Comparison of ENCODE assay signal across 9 mouse cellular contexts in the genomic region with DNA sequence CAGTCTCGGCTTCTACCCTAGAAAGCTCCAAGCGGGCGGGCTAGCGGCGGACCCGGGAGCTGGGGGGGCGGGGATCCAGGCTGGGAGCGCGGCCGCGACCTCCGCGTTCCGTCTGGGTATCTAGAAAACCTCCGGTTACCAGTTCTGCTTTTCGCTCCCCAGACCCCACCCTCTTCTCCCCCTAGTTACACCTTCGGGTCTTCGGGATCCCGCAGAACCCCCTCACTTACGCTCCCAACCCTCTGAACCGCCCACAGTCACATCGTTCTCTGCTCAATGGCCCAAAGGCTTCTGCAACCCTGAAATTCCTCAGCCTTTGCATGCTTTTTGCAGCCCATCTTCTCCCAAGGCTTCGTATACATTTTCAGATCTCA. TPM values are rescaled to one million over a fixed set of nuclear protein-coding genes. Genes with fewer than 3 reads are reported as not detected.
A peak's percentile ranks its signal among the peaks of the same experiment; 100 is the strongest.
DNase-seq lines count a peak whose midpoint lies in the region; ATAC-seq and TF ChIP-seq lines count a peak whose summit lies in the region.
"Had no signal": no experiment of that assay in that cellular context is flagged by ENCODE, and none has a peak within 500 bp of the region (broad histone marks: within the 10 kb centered on the region; RNA-seq: fewer than 3 reads in every experiment).

No protein-coding gene starts in this region.

- H3K27ac ChIP-seq in heart, embryonic 12.5 days (ENCODE audit: poor library complexity, severe bottlenecking): no peak overlapping the region
- no peak overlapping the region for H3K27ac ChIP-seq in CH12.LX (ENCODE audit: insufficient read depth, low read depth)
- peak overlapping the region; percentile 40; the same call in 1 of the 2 replicates for H3K27ac ChIP-seq in forebrain, embryonic 13.5 days
- no peak overlapping the region for H3K27ac ChIP-seq in liver, embryonic 16.5 days (ENCODE audit: low read length)

- no peak for DNase-seq in heart, postnatal 10 days
- no peak for DNase-seq in CH12.LX (ENCODE audit: extremely low read depth)
- DNase-seq in retina, embryonic 14.5 days (ENCODE audit: low spot score): no peak
- no peak for DNase-seq in left cerebral cortex, postnatal 10 days (ENCODE audit: extremely low spot score in 1 of 2, low spot score in 2 of 2)
- no peak for DNase-seq in left cerebral cortex, postnatal 4 days

- intact Hi-C loops in heart, postnatal 10 days (cut with DNase I): no loop called here
- intact Hi-C loops in left cerebral cortex, postnatal 10 days (cut with DNase I): no loop called here
- intact Hi-C loops in left cerebral cortex, postnatal 4 days (cut with DNase I): no loop called here

- no peak for ATAC-seq in heart, embryonic 12.5 days (ENCODE audit: insufficient number of reproducible peaks, low FRiP score)
- no peak; the same call in 1 of the 2 replicates for ATAC-seq in forebrain, embryonic 13.5 days
- no peak for ATAC-seq in liver, embryonic 16.5 days (ENCODE audit: low read depth)

- dilution Hi-C loops in CH12.LX (cut with MboI; ENCODE audit: extremely low pct_ligation_motif_present, extremely low pct_unique_long_range_greater_than_20kb, low sequenced_read_pairs): no loop called here

- TF ChIP-seq RAD21 in CH12.LX (IDR thresholded peaks at IDR 0.05; ENCODE audit: low read depth, low read length): no peak

- TF ChIP-seq EP300 in CH12.LX (IDR thresholded peaks at IDR 0.05; ENCODE audit: low read length): no peak

- in situ Hi-C loops in CH12.LX (cut with MboI; ENCODE audit: low pct_ligation_motif_present, low pct_unique_long_range_greater_than_20kb, low sequenced_read_pairs): no loop called here

- peak overlapping the region; percentile 78 for H3K9ac ChIP-seq in heart, embryonic 12.5 days
- H3K9ac ChIP-seq in CH12.LX (ENCODE audit: insufficient read depth, low read depth): peak overlapping the region; percentile 98
- peak overlapping the region; percentile 85 for H3K9ac ChIP-seq in forebrain, embryonic 13.5 days
- H3K9ac ChIP-seq in liver, embryonic 16.5 days (ENCODE audit: low read depth, low read length): peak overlapping the region; percentile 65

- peaks cover 15% of the 10 kb centered on the region for H3K36me3 ChIP-seq in heart, embryonic 12.5 days
- H3K36me3 ChIP-seq in CH12.LX (replicated peaks in 1 of 2; ENCODE audit: control insufficient read depth in 1 of 2, insufficient read depth in 1 of 2, low read length in 1 of 2): peaks cover 0 to 4% of the 10 kb centered on the region in 2 experiments
- H3K36me3 ChIP-seq in forebrain, embryonic 13.5 days (ENCODE audit: poor library complexity, severe bottlenecking): peaks cover 14% of the 10 kb centered on the region; the same call in 1 of the 2 replicates
- H3K36me3 ChIP-seq in liver, embryonic 16.5 days (ENCODE audit: control insufficient read depth, insufficient read depth): no peaks in the 10 kb centered on the region

- peaks cover 30% of the 10 kb centered on the region; the same call in 1 of the 2 replicates for H3K27me3 ChIP-seq in heart, embryonic 12.5 days (replicated peaks)
- H3K27me3 ChIP-seq in CH12.LX (replicated peaks): peaks cover 71% of the 10 kb centered on the region
- peaks cover 14% of the 10 kb centered on the region for H3K27me3 ChIP-seq in forebrain, embryonic 13.5 days
- peaks cover 17% of the 10 kb centered on the region for H3K27me3 ChIP-seq in liver, embryonic 16.5 days (ENCODE audit: control insufficient read depth, insufficient read depth, low read depth, low read length)

- H3K4me1 ChIP-seq in heart, embryonic 12.5 days (replicated peaks): peaks cover 13% of the 10 kb centered on the region
- H3K4me1 ChIP-seq in CH12.LX (ENCODE audit: control insufficient read depth in 1 of 2, insufficient read depth in 2 of 2): peaks cover 0 to 12% of the 10 kb centered on the region in 2 experiments; a peak in 2 of 4 replicates
- H3K4me1 ChIP-seq in forebrain, embryonic 13.5 days: peaks cover 13% of the 10 kb centered on the region
- H3K4me1 ChIP-seq in liver, embryonic 16.5 days (ENCODE audit: control insufficient read depth, low read depth, low read length): peaks cover 19% of the 10 kb centered on the region

- no peak for TF ChIP-seq POLR2A in CH12.LX (IDR thresholded peaks at IDR 0.05; ENCODE audit: low read depth, low read length)

- H3K4me3 ChIP-seq in heart, embryonic 12.5 days: peak overlapping the region; percentile 73
- H3K4me3 ChIP-seq in CH12.LX (replicated peaks in 1 of 3; ENCODE audit: low read depth in 2 of 3, low read length in 2 of 3, poor library complexity in 1 of 3): peak overlapping the region; percentile 34 to 74 (median 61)
- peak overlapping the region; percentile 76 for H3K4me3 ChIP-seq in forebrain, embryonic 13.5 days
- peak overlapping the region; percentile 70 for H3K4me3 ChIP-seq in liver, embryonic 16.5 days (ENCODE audit: low read depth, low read length)

- no peak for TF ChIP-seq CTCF in CH12.LX (conservative IDR thresholded peaks at IDR 0.05 in 1 of 2, IDR thresholded peaks at IDR 0.05 in 1 of 2; ENCODE audit: low read depth in 2 of 2, low read length in 2 of 2)

- H3K9me3 ChIP-seq in heart, embryonic 12.5 days (replicated peaks): no peaks in the 10 kb centered on the region
- H3K9me3 ChIP-seq in CH12.LX (replicated peaks; ENCODE audit: low read length): no peaks in the 10 kb centered on the region
- no peaks in the 10 kb centered on the region for H3K9me3 ChIP-seq in forebrain, embryonic 13.5 days (replicated peaks)
- H3K9me3 ChIP-seq in liver, embryonic 16.5 days (replicated peaks; ENCODE audit: control insufficient read depth, low read length): no peaks in the 10 kb centered on the region

- under 1% methylated on average over 22 of the region's 23 CpGs for WGBS in heart, embryonic 12.5 days
- under 1% methylated on average over 13 of the region's 23 CpGs for WGBS in forebrain, embryonic 13.5 days
- WGBS in liver, embryonic 16.5 days (ENCODE audit: insufficient replicate concordance): under 1% methylated on average over 22 of the region's 23 CpGs

- peak overlapping the region; percentile 87 for H3K4me2 ChIP-seq in heart, embryonic 12.5 days
- H3K4me2 ChIP-seq in CH12.LX (ENCODE audit: insufficient read depth, low read depth, poor library complexity, severe bottlenecking): peak overlapping the region; percentile 83
- H3K4me2 ChIP-seq in forebrain, embryonic 13.5 days: peak overlapping the region; percentile 76
- peak overlapping the region; percentile 90 for H3K4me2 ChIP-seq in liver, embryonic 16.5 days (ENCODE audit: low read depth, low read length)

- no peaks in the 10 kb centered on the region for H3K79me2 ChIP-seq in CH12.LX (replicated peaks; ENCODE audit: control insufficient read depth, extremely low read depth, insufficient read depth, poor library complexity, severe bottlenecking)

RNA-seq across cellular contexts. Expression of a gene that starts 0.8 kb away (rescaled TPM):
- polyA plus RNA-seq in heart, embryonic 12.5 days (2016; fragmentation: Nextera tagmentation; extraction: Ambion mirVana): 0.56 TPM in 1 of 2 replicates, not detected in the other
- total RNA-seq in heart, postnatal 10 days (2021): 1 to 10 TPM; 2.8 to 3.5 TPM
- total RNA-seq in CH12.LX (2012; rRNA removed): 0.21 and 0.30 TPM in 2 replicates
- total RNA-seq in CH12.LX (2014; rRNA removed): not detected in 2 replicates
- 0.29 and 0.55 TPM in 2 replicates for polyA plus RNA-seq in CH12.LX (2012; ENCODE audit: insufficient read length, low read depth)
- not detected in 2 replicates for polyA plus RNA-seq in forebrain, embryonic 13.5 days (2015; fragmentation: Nextera tagmentation; extraction: Ambion mirVana)
- 0.25 TPM in 1 of 2 replicates, not detected in the other for polyA plus RNA-seq in liver, embryonic 16.5 days (2015; fragmentation: Nextera tagmentation; extraction: Ambion mirVana)
- total RNA-seq in left cerebral cortex, postnatal 10 days (2021): 1 to 10 TPM; 2.3 to 4.5 TPM
- total RNA-seq in left cerebral cortex, postnatal 4 days (2021): 1 to 10 TPM; 2.4 to 6.8 TPM

RNA-seq across cellular contexts. Expression of a gene that starts 1.1 kb away (rescaled TPM):
- 0.15 and 0.19 TPM in 2 replicates for polyA plus RNA-seq in heart, embryonic 12.5 days (2016; fragmentation: Nextera tagmentation; extraction: Ambion mirVana)
- total RNA-seq in heart, postnatal 10 days (2021): 1 to 10 TPM in 1 of 2 experiments, under 1 TPM in 1; 0.15 to 1.2 TPM
- 0.25 and 0.59 TPM in 2 replicates for total RNA-seq in CH12.LX (2012; rRNA removed)
- total RNA-seq in CH12.LX (2014; rRNA removed): 0.11 and 0.12 TPM in 2 replicates
- 0.15 TPM in 1 of 2 replicates, not detected in the other for polyA plus RNA-seq in CH12.LX (2012; ENCODE audit: insufficient read length, low read depth)
- polyA plus RNA-seq in forebrain, embryonic 13.5 days (2015; fragmentation: Nextera tagmentation; extraction: Ambion mirVana): 0.21 and 0.54 TPM in 2 replicates
- polyA plus RNA-seq in liver, embryonic 16.5 days (2015; fragmentation: Nextera tagmentation; extraction: Ambion mirVana): 0.05 TPM in 1 of 2 replicates, not detected in the other
- total RNA-seq in left cerebral cortex, postnatal 10 days (2021): 1 to 10 TPM; 5.7 to 6.4 TPM
- total RNA-seq in left cerebral cortex, postnatal 4 days (2021): 1 to 10 TPM; 3.6 to 7.4 TPM

RNA-seq across cellular contexts. Expression of a gene that starts 6.5 kb away (rescaled TPM):
- 4.6 and 5.1 TPM in 2 replicates for polyA plus RNA-seq in heart, embryonic 12.5 days (2016; fragmentation: Nextera tagmentation; extraction: Ambion mirVana)
- total RNA-seq in heart, postnatal 10 days (2021): 1 to 10 TPM; 4.0 to 5.1 TPM
- total RNA-seq in CH12.LX (2012; rRNA removed): 1.6 and 2.9 TPM in 2 replicates
- 0.19 and 0.54 TPM in 2 replicates for total RNA-seq in CH12.LX (2014; rRNA removed)
- 0.67 and 0.76 TPM in 2 replicates for polyA plus RNA-seq in CH12.LX (2012; ENCODE audit: insufficient read length, low read depth)
- 11.6 and 11.8 TPM in 2 replicates for polyA plus RNA-seq in forebrain, embryonic 13.5 days (2015; fragmentation: Nextera tagmentation; extraction: Ambion mirVana)
- polyA plus RNA-seq in liver, embryonic 16.5 days (2015; fragmentation: Nextera tagmentation; extraction: Ambion mirVana): 1.3 and 1.5 TPM in 2 replicates
- 10 to 100 TPM; 27.4 to 29.9 TPM for total RNA-seq in left cerebral cortex, postnatal 10 days (2021)
- total RNA-seq in left cerebral cortex, postnatal 4 days (2021): 10 to 100 TPM; 32.4 to 35.4 TPM

RNA-seq across cellular contexts. Expression of a gene that starts 7.1 kb away (rescaled TPM):
- polyA plus RNA-seq in heart, embryonic 12.5 days (2016; fragmentation: Nextera tagmentation; extraction: Ambion mirVana): 352 and 355 TPM in 2 replicates
- total RNA-seq in heart, postnatal 10 days (2021): 100 to 1,000 TPM; 150 to 154 TPM
- total RNA-seq in CH12.LX (2012; rRNA removed) (46.1 and 46.3 TPM in 2 replicates), CH12.LX (2014; rRNA removed) (18.1 and 26.4 TPM in 2 replicates)
- 349 and 424 TPM in 2 replicates for polyA plus RNA-seq in CH12.LX (2012; ENCODE audit: insufficient read length, low read depth)
- 295 and 350 TPM in 2 replicates for polyA plus RNA-seq in forebrain, embryonic 13.5 days (2015; fragmentation: Nextera tagmentation; extraction: Ambion mirVana)
- 213 and 224 TPM in 2 replicates for polyA plus RNA-seq in liver, embryonic 16.5 days (2015; fragmentation: Nextera tagmentation; extraction: Ambion mirVana)
- 100 to 1,000 TPM; 209 to 222 TPM for total RNA-seq in left cerebral cortex, postnatal 10 days (2021)
- total RNA-seq in left cerebral cortex, postnatal 4 days (2021): 100 to 1,000 TPM; 179 to 192 TPM

RNA-seq across cellular contexts. Expression of a gene that starts 31.3 kb away (rescaled TPM):
- not detected in 2 replicates for polyA plus RNA-seq in heart, embryonic 12.5 days (2016; fragmentation: Nextera tagmentation; extraction: Ambion mirVana)
- total RNA-seq in heart, postnatal 10 days (2021): not detected
- total RNA-seq in CH12.LX (2012; rRNA removed) (not detected in 2 replicates), CH12.LX (2014; rRNA removed) (not detected in 2 replicates)
- polyA plus RNA-seq in CH12.LX (2012; ENCODE audit: insufficient read length, low read depth): not detected in 2 replicates
- polyA plus RNA-seq in forebrain, embryonic 13.5 days (2015; fragmentation: Nextera tagmentation; extraction: Ambion mirVana): not detected in 2 replicates
- not detected in 2 replicates for polyA plus RNA-seq in liver, embryonic 16.5 days (2015; fragmentation: Nextera tagmentation; extraction: Ambion mirVana)
- not detected for total RNA-seq in left cerebral cortex, postnatal 10 days (2021)
- not detected for total RNA-seq in left cerebral cortex, postnatal 4 days (2021)
- total RNA-seq: left cerebral cortex, postnatal 25 days had no signal

Comparison
In these comparisons a context has a peak if more than half of its experiments do, and no peak if none do; other contexts are left out.
1. RNA of a gene that starts 6.5 kb away (total RNA-seq): 32.4 to 35.4 TPM in left cerebral cortex, postnatal 4 days and 27.4 to 29.9 TPM in left cerebral cortex, postnatal 10 days; 4.0 to 5.1 TPM in heart, postnatal 10 days and 0.19 to 2.9 TPM in CH12.LX; every median in the first group is over 4 times any median in the second.
2. Peak in every context shown above with its lines, with median percentiles within 50 percentile points of each other: H3K4me2 ChIP-seq, H3K4me3 ChIP-seq and H3K9ac ChIP-seq.